Mouse (Mus musculus) liver, embryonic 14.5 days (tissue): ENCODE measurements around the gene Slc35b1. TPM values are rescaled to one million over a fixed set of nuclear protein-coding genes. Genes with fewer than 3 reads are reported as not detected.

Source experiments
- ATAC-seq: fragments of 200-750 bp; cut with Nextera tagmentation; 2 replicates; pipeline ENCODE4 v1.8.0; 2017; ENCODE audit warnings: moderate number of reproducible peaks, mild to moderate bottlenecking, moderate library complexity; ENCODE audit not compliant: insufficient read depth
- DNase-seq, 3 experiments: peaks; one replicate each; pipeline ENCODE4 v3.0.0-alpha.2; 2012 to 2013; ENCODE audit warnings: low read depth in 3 of 3, low spot score in 3 of 3
- H3K27ac ChIP-seq: fragments of 300-500 bp; sonication (generic); 2 replicates; pipeline ENCODE4 v1.5.1; 2014; ENCODE audit warnings: moderate library complexity, mild to moderate bottlenecking, control low read depth, inconsistent platforms
- H3K27me3 ChIP-seq: fragments of 300-500 bp; sonication (generic); 2 replicates; pipeline ENCODE4 v1.6.1; 2014; ENCODE audit warnings: mild to moderate bottlenecking, low read length, moderate library complexity; ENCODE audit not compliant: control insufficient read depth, insufficient read depth
- H3K36me3 ChIP-seq: fragments of 300-500 bp; sonication (generic); replicated peaks from 2 replicates; pipeline ENCODE4 v1.6.1; 2014; ENCODE audit warnings: low read depth; ENCODE audit not compliant: control insufficient read depth, insufficient read depth
- H3K4me1 ChIP-seq, 2 experiments: fragments of 200-500 bp in 1 of 2; fragments of 300-500 bp in 1 of 2; sonication (generic) in 1 of 2; replicated peaks; 2 replicates each; pipeline ENCODE4 v1.6.1; 2012 to 2014; ENCODE audit warnings: antibody characterized with exemption in 1 of 2, inconsistent platforms in 1 of 2, low read length in 1 of 2; ENCODE audit not compliant: control insufficient read depth in 2 of 2, insufficient read depth in 2 of 2
- H3K4me2 ChIP-seq: fragments of 300-500 bp; sonication (generic); 2 replicates; pipeline ENCODE4 v1.6.1; 2014; ENCODE audit warnings: low read depth, mild to moderate bottlenecking, control low read depth, moderate library complexity
- H3K4me3 ChIP-seq, 2 experiments: fragments of 200-500 bp in 1 of 2; fragments of 300-500 bp in 1 of 2; sonication (generic) in 1 of 2; 2 replicates each; pipeline ENCODE4 v1.5.1; 2012 to 2014; ENCODE audit warnings: low read depth in 2 of 2, low read length in 2 of 2, mild to moderate bottlenecking in 2 of 2, control low read depth in 1 of 2, inconsistent platforms in 1 of 2, moderate library complexity in 1 of 2; ENCODE audit not compliant: insufficient read depth in 1 of 2
- H3K9ac ChIP-seq: fragments of 300-500 bp; sonication (generic); replicated peaks from 2 replicates; pipeline ENCODE4 v1.6.1; 2014; ENCODE audit warnings: mild to moderate bottlenecking, control low read depth, moderate library complexity
- H3K9me3 ChIP-seq: fragments of 300-500 bp; sonication (generic); 2 replicates; pipeline ENCODE4 v1.6.1; 2016; ENCODE audit warnings: low read length, mixed read lengths; ENCODE audit not compliant: control insufficient read depth
- CTCF ChIP-seq: IDR thresholded peaks from 2 replicates; pipeline ENCODE4 v1.5.1; 2016; ENCODE audit warnings: antibody characterized with exemption, low read depth, control low read depth
- EP300 ChIP-seq: IDR thresholded peaks from 2 replicates; pipeline ENCODE4 v1.6.1; 2016; ENCODE audit warnings: antibody characterized with exemption, low read depth
- WGBS: fragments of 180-500 bp; shearing (Covaris S2); extraction: QIAGEN DNeasy Blood & Tissue Kit; methylation state at CpG from one replicate; pipeline ENCODE4 v1.1.7; 2014; ENCODE audit not compliant: insufficient replicate concordance; 5-methylcytosine and 5-hydroxymethylcytosine counted together
- polyA plus RNA-seq, 2 experiments: library from polyadenylated mRNA; depleted of rRNA in 1 of 2; stranded (reverse) in 1 of 2; unstranded in 1 of 2; fragments of >200 nt; fragmentation: Nextera tagmentation in 1 of 2; extraction: Ambion mirVana in 1 of 2; gene quantifications; 2 replicates each; pipeline versions ENCODE4 v1.2.1 to v1.2.3; 2012 to 2014

Slc35b1 gene
- polyA plus RNA-seq, 2 experiments: 24.6 to 44.9 TPM

DNA sequence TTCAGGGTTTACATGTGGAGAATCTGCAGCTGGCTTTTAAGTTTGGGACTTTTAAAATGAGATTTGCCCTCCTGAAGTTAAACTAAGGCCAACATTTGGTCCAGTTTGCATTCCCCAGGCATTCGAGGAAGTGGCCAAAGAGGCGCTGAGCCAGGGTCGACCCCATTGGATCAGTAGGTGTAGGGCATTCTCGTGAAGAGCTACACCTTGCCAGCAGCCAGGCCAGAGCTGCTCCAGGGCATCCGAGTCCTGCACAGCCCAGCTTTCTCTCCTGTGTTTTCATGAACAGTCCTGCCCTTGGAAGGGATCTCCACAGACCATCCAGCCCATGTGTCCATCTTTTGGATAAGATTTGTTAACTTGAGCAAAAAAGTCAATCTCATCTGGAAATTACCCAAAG lies 20.1 kb upstream of the Slc35b1 start:
- no peak overlapping the region for H3K4me2 ChIP-seq
- no peaks in the 10 kb centered on the region for H3K4me1 ChIP-seq
- no peaks in the 10 kb centered on the region for H3K9me3 ChIP-seq
- no peaks in the 10 kb centered on the region for H3K27me3 ChIP-seq
- no peak for TF ChIP-seq EP300
- no peak for TF ChIP-seq CTCF
- ATAC-seq (no peak), DNase-seq (no peak)
- no peak overlapping the region for H3K4me3 ChIP-seq
- H3K27ac ChIP-seq: no peak overlapping the region
- WGBS: 83% methylated on average over 5 of the region's 5 CpGs
- peaks cover 84% of the 10 kb centered on the region for H3K36me3 ChIP-seq
- H3K9ac ChIP-seq: no peak overlapping the region

DNA sequence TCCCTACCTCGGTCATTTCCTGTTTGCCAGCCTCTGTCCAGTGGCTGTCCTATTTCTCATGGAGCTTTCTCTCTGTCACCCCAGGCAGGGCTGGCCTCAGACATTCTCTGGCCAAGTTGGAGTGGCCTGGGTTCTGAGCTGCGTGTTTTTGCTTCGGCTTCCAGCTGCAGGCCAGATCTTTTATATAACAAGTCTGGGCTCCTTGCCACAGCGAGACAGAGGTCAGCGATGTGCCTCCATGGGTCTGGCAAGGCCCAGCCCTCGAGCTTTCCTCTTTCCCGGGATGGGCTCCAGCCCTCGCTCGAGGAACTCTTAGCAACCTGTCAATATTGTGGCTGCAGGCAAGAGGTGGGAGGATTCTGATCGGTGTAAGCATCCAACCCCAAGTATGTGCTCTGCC lies 18.9 kb upstream of the Slc35b1 start:
- no peak overlapping the region for H3K27ac ChIP-seq

DNA sequence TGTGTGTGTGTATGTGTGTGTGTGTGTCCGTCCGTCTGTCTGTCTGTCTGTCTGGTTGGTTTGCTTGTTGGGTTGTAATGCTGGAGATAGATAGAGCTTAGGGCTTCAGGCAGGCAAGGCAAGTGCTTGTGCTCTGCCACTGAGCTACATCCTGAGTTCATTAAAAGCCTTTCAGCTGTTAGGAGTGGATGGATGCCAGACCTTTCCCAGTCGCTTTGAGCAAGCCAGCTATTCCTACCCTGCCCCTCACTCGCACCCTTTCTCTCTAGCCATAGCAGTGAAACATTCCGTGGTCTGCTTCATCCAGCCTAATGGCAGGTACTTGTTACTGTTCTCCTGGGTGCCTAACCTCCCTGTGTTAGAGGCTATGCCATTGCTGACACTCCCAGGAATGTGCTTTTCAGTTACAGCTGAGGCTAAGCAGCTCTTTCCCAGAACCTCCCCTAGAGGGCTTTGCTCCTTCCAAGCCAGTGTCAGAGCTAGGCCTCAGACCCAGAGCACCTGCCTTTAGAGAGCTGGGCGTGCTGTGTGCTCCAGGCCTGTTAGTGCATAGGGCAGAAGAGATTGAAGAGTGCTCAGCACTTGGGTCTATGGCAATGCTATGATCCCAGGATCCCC lies 18.1 kb upstream of the Slc35b1 start:
- Histone ChIP-seq H3K27me3 (no peaks in the 10 kb centered on the region), H3K9ac (no peak overlapping the region), H3K4me1 (no peaks in the 10 kb centered on the region; a peak in 1 of 4 replicates), H3K4me2 (no peak overlapping the region), H3K36me3 (peaks cover 85% of the 10 kb centered on the region), H3K27ac (no peak overlapping the region), H3K9me3 (no peaks in the 10 kb centered on the region), H3K4me3 (no peak overlapping the region)
- WGBS: 93% methylated on average over 6 of the region's 6 CpGs
- TF ChIP-seq EP300 (no peak), CTCF (peak; percentile 21; the same call in 1 of the 2 replicates)
- ATAC-seq (no peak), DNase-seq (no peak)

More for the DNA sequence above, 18.9 kb upstream of the Slc35b1 start:
- ATAC-seq (no peak), DNase-seq (no peak)
- TF ChIP-seq CTCF: no peak
- no peak for TF ChIP-seq EP300
- H3K9me3 ChIP-seq: no peaks in the 10 kb centered on the region
- H3K27me3 ChIP-seq: no peaks in the 10 kb centered on the region
- peaks cover 84% of the 10 kb centered on the region for H3K36me3 ChIP-seq
- H3K4me3 ChIP-seq: no peak overlapping the region
- no peak overlapping the region for H3K4me2 ChIP-seq
- no peak overlapping the region for H3K9ac ChIP-seq
- H3K4me1 ChIP-seq: no peaks in the 10 kb centered on the region; a peak in 1 of 4 replicates
- WGBS: 88% methylated on average over 10 of the region's 10 CpGs

DNA sequence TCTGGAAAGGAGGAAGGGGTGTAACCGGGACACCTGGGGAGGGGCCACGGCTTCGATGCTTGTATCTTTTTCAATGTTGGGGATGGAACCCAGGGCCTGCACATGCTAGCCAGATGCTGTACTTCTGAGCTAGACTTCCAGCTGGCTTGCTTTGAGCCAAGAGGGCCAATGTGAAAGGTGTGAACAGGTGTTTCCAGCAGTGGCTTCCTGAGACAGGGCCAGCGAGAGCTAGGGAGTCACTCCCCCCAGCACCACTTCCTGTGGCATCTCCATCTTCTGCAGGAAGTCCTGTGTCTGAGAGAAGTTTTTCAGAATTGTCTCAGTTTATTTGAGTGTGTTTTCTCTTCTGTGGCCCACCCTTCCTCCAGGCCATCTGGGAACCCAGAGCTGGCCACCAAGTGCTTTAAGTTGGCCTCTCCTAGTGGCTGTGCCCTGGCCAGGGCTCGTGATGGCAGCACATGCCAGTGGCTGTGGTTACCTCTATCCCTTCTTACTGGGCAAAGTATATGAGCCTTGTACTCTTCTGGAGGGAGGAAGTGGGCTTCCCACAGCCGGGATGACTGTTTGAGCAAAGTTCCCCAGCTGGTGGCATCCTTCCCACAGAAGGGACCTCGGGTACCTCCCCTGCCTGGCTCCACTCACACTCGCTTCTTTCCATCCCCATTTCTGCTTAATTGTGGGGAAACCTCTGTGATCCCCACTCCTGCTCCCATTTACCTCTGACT lies 17.3 kb upstream of the Slc35b1 start:
- ATAC-seq (no peak), DNase-seq (no peak)
- WGBS: 67% methylated on average over 8 of the region's 8 CpGs
- Histone ChIP-seq H3K9me3 (no peaks in the 10 kb centered on the region), H3K4me3 (no peak overlapping the region), H3K9ac (no peak overlapping the region), H3K27ac (no peak overlapping the region), H3K4me1 (no peaks in the 10 kb centered on the region; a peak in 1 of 4 replicates), H3K4me2 (no peak overlapping the region), H3K27me3 (no peaks in the 10 kb centered on the region), H3K36me3 (peaks cover 93% of the 10 kb centered on the region)
- TF ChIP-seq CTCF (no peak), EP300 (no peak)

DNA sequence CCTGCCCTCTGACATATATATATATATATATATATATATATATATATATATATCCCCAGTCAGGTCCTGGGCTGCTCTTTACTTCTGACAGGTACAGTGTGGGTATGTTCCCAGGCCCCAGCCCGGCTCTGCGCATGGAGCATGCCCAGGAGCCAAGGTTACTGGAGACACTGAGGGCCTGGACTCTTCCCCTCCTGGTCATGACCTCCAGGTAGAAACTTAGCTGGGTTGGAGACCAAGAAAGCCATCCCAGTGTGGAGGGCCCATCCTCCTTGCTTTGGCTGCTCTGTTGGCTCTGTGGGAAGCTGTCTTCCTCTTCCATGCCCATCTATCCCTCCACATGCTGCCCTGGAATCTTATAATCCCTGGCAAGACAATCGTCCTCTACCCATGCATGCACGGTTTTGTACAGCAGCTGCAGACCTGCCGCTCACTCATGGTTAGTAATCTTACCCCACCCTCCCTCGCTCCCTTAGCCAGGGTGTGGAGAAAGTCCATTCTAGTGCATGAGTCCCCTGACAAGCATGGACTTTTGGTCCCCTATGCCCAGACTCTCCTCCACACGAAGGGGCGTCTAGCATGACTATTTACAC lies 16.2 kb upstream of the Slc35b1 start:
- Histone ChIP-seq H3K27ac (no peak overlapping the region), H3K4me2 (no peak overlapping the region), H3K4me3 (no peak overlapping the region), H3K9me3 (no peaks in the 10 kb centered on the region), H3K27me3 (no peaks in the 10 kb centered on the region), H3K4me1 (no peaks in the 10 kb centered on the region; a peak in 1 of 4 replicates), H3K36me3 (peaks cover 98% of the 10 kb centered on the region), H3K9ac (no peak overlapping the region)
- DNase-seq (no peak), ATAC-seq (no peak)
- WGBS: 84% methylated on average over 8 of the region's 8 CpGs
- TF ChIP-seq EP300 (no peak), CTCF (no peak)
